Mouse (Mus musculus) cortical plate, adult 2 months (tissue): ENCODE results near the gene Irak1bp1.

Experiments
- CTCF ChIP-seq: fragments of 200-500 bp; IDR thresholded peaks from 2 replicates; pipeline ENCODE4 v1.5.1; 2011; ENCODE audit warnings: mild to moderate bottlenecking, control low read depth, low read length; ENCODE audit not compliant: insufficient read depth; ENCODE audit errors: extremely low read depth
- POLR2A ChIP-seq: fragments of 200-500 bp; IDR thresholded peaks from 2 replicates; pipeline ENCODE4 v1.6.1; 2011; ENCODE audit warnings: mild to moderate bottlenecking, low read length, control low read depth; ENCODE audit not compliant: insufficient read depth; ENCODE audit errors: extremely low read depth

- TF ChIP-seq CTCF = no peak
- TF ChIP-seq POLR2A = no peak
Observed at GRCm38 (mm10) chr9:82815257-82815785, 14.0 kb upstream of the Irak1bp1 start.
